Comparison of ENCODE assay signal across 8 mouse cellular contexts in the genomic region with DNA sequence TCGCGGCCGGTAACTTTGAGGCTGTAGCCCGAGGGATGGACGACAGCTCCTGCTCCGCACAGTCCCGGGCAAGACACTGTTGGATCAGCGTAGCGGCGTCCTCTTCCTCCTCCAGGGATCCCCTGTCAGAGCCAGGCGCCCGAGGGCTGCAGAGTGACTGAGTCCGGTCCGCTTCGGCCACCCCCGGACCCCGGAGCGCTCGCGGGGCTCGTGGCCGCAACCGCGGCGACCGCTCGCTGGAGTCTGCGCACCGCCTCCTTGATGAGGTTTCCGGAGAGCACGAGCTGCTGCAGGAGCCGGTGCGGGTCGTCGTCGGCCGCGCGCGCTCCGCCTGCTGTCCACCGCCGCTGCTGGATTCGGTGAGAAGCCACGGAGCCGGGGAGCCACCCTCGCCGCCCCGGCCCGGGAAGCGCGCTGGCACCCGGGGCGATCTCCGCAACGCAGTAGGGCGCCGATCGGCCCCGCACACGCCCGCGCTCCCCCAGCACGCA. TPM values are rescaled to one million over a fixed set of nuclear protein-coding genes. Genes with fewer than 3 reads are reported as not detected.
A peak's percentile ranks its signal among the peaks of the same experiment; 100 is the strongest.
DNase-seq lines count a peak whose midpoint lies in the region; ATAC-seq and TF ChIP-seq lines count a peak whose summit lies in the region.

No protein-coding gene starts in this region.

- H3K9me3 ChIP-seq in embryonic facial prominence, embryonic 10.5 days, result no peaks in the 10 kb centered on the region
- no peaks in the 10 kb centered on the region for H3K9me3 ChIP-seq in liver, embryonic 13.5 days (replicated peaks)

- DNase-seq in urinary bladder, adult 18-20 months (ENCODE audit: low spot score in 2 of 2), result peak; percentile 7 to 53
- no peak for DNase-seq in urinary bladder, postnatal 10 days (ENCODE audit: low spot score)
- DNase-seq in embryonic facial prominence, embryonic 10.5 days (ENCODE audit: low spot score), result peak; percentile 68
- peak; percentile 35 to 44 for DNase-seq in heart, adult 9 months (ENCODE audit: low spot score in 2 of 2)
- DNase-seq in kidney, adult 2 months, result peak; percentile 44
- peak; percentile 47 for DNase-seq in liver, embryonic 13.5 days
- peak; percentile 76 for DNase-seq in neural tube, embryonic 10.5 days (ENCODE audit: extremely low spot score, low spot score)
- DNase-seq in thymus, adult 18-20 months, result peak; percentile 17 to 42

- peak overlapping the region; percentile 85 for H3K4me3 ChIP-seq in embryonic facial prominence, embryonic 10.5 days
- peak overlapping the region; percentile 83 for H3K4me3 ChIP-seq in kidney, adult 2 months (ENCODE audit: insufficient read depth, low read depth, low read length)
- peak overlapping the region; percentile 92 for H3K4me3 ChIP-seq in liver, embryonic 13.5 days (replicated peaks)

- ATAC-seq in liver, embryonic 13.5 days (ENCODE audit: low read depth), result peak; percentile 27

- peak overlapping the region; percentile 95 for H3K27ac ChIP-seq in embryonic facial prominence, embryonic 10.5 days (replicated peaks)
- H3K27ac ChIP-seq in kidney, adult 2 months (ENCODE audit: insufficient read depth, low read depth, low read length), result no peak overlapping the region
- peak overlapping the region; percentile 72 for H3K27ac ChIP-seq in liver, embryonic 13.5 days

- no peak for TF ChIP-seq CTCF in kidney, adult 2 months (conservative IDR thresholded peaks at IDR 0.05; ENCODE audit: insufficient read depth, insufficient read length, low read depth, low read length)

- peaks cover 33% of the 10 kb centered on the region for H3K4me1 ChIP-seq in embryonic facial prominence, embryonic 10.5 days
- no peaks in the 10 kb centered on the region for H3K4me1 ChIP-seq in kidney, adult 2 months (ENCODE audit: control insufficient read depth, insufficient read depth, low read length)
- peaks cover 62% of the 10 kb centered on the region for H3K4me1 ChIP-seq in liver, embryonic 13.5 days (replicated peaks)

- no peaks in the 10 kb centered on the region for H3K36me3 ChIP-seq in embryonic facial prominence, embryonic 10.5 days (replicated peaks)
- H3K36me3 ChIP-seq in kidney, adult 2 months (ENCODE audit: control insufficient read depth, insufficient read depth, low read length), result no peaks in the 10 kb centered on the region
- H3K36me3 ChIP-seq in liver, embryonic 13.5 days, result no peaks in the 10 kb centered on the region

- H3K4me2 ChIP-seq in liver, embryonic 13.5 days, result peak overlapping the region; percentile 90

- under 1% methylated on average over 64 of the region's 64 CpGs for WGBS in embryonic facial prominence, embryonic 10.5 days
- WGBS in kidney, adult 2 months, result under 1% methylated on average over 64 of the region's 64 CpGs
- under 1% methylated on average over 55 of the region's 64 CpGs for WGBS in liver, embryonic 13.5 days (ENCODE audit: insufficient replicate concordance)

- H3K9ac ChIP-seq in liver, embryonic 13.5 days, result peak overlapping the region; percentile 83

- peaks cover 22% of the 10 kb centered on the region for H3K27me3 ChIP-seq in embryonic facial prominence, embryonic 10.5 days (replicated peaks; ENCODE audit: low read depth, poor library complexity, severe bottlenecking)
- H3K27me3 ChIP-seq in kidney, adult 2 months (replicated peaks; ENCODE audit: control insufficient read depth, insufficient read depth, low read length), result no peaks in the 10 kb centered on the region
- H3K27me3 ChIP-seq in liver, embryonic 13.5 days, result no peaks in the 10 kb centered on the region

- no peak for TF ChIP-seq POLR2A in kidney, adult 2 months (IDR thresholded peaks at IDR 0.05; ENCODE audit: low read depth, low read length)

RNA-seq across cellular contexts. Expression of a gene that starts 0.8 kb away (rescaled TPM):
- polyA plus RNA-seq in embryonic facial prominence, embryonic 10.5 days (2016; fragmentation: Nextera tagmentation; extraction: Ambion mirVana), result 3.8 and 4.3 TPM in 2 replicates
- 1.4 TPM in 2 replicates for polyA plus RNA-seq in kidney, adult 2 months (2012; rRNA removed)
- polyA plus RNA-seq in liver, embryonic 13.5 days (2015; fragmentation: Nextera tagmentation; extraction: Ambion mirVana), result 4.6 and 6.0 TPM in 2 replicates

RNA-seq across cellular contexts. Expression of a gene that starts 17.4 kb away (rescaled TPM):
- 9.1 and 9.2 TPM in 2 replicates for polyA plus RNA-seq in embryonic facial prominence, embryonic 10.5 days (2016; fragmentation: Nextera tagmentation; extraction: Ambion mirVana)
- 1.3 and 1.6 TPM in 2 replicates for polyA plus RNA-seq in kidney, adult 2 months (2012; rRNA removed)
- polyA plus RNA-seq in liver, embryonic 13.5 days (2015; fragmentation: Nextera tagmentation; extraction: Ambion mirVana), result 13.7 and 14.5 TPM in 2 replicates

RNA-seq across cellular contexts. Expression of a gene that starts 45.3 kb away (rescaled TPM):
- polyA plus RNA-seq in embryonic facial prominence, embryonic 10.5 days (2016; fragmentation: Nextera tagmentation; extraction: Ambion mirVana), result 45.2 and 46.2 TPM in 2 replicates
- polyA plus RNA-seq in kidney, adult 2 months (2012; rRNA removed), result 1.0 and 1.3 TPM in 2 replicates
- 25.0 and 33.6 TPM in 2 replicates for polyA plus RNA-seq in liver, embryonic 13.5 days (2015; fragmentation: Nextera tagmentation; extraction: Ambion mirVana)

RNA-seq across cellular contexts. Expression of a gene that starts 48.8 kb away (rescaled TPM):
- 36.3 and 38.9 TPM in 2 replicates for polyA plus RNA-seq in embryonic facial prominence, embryonic 10.5 days (2016; fragmentation: Nextera tagmentation; extraction: Ambion mirVana)
- 3.6 and 4.0 TPM in 2 replicates for polyA plus RNA-seq in kidney, adult 2 months (2012; rRNA removed)
- polyA plus RNA-seq in liver, embryonic 13.5 days (2015; fragmentation: Nextera tagmentation; extraction: Ambion mirVana), result 15.2 and 17.2 TPM in 2 replicates

Comparison
In these comparisons a context has a peak if more than half of its experiments do, and no peak if none do; other contexts are left out.
1. RNA of a gene that starts 45.3 kb away (polyA plus RNA-seq): 45.2 to 46.2 TPM in embryonic facial prominence, embryonic 10.5 days and 25.0 to 33.6 TPM in liver, embryonic 13.5 days; 1.0 to 1.3 TPM in kidney, adult 2 months; every median in the first group is over 10 times any median in the second.
2. Peak in every context shown above with its lines, with median percentiles within 50 percentile points of each other: H3K4me3 ChIP-seq.